Mouse (Mus musculus) bone marrow, adult 2 months (tissue): Measurements from ENCODE around the gene Wrap53.
"Not testable (repeated sequence)": the region's sequence is repeated elsewhere in the genome, so short reads cannot be mapped to it uniquely, and the experiment has no call there.

Experiments used
- CTCF ChIP-seq: fragments of 200-500 bp; IDR thresholded peaks from 2 replicates; pipeline ENCODE4 v1.5.1; 2011; ENCODE audit warnings: low read length, control low read depth; ENCODE audit not compliant: control insufficient read depth, insufficient read depth
- POLR2A ChIP-seq: fragments of 200-500 bp; IDR thresholded peaks from 2 replicates; pipeline ENCODE4 v1.6.1; 2011; ENCODE audit warnings: low read depth, mild to moderate bottlenecking, control low read depth, low read length, borderline replicate concordance; ENCODE audit not compliant: control insufficient read depth

- TF ChIP-seq CTCF, POLR2A: not testable (repeated sequence)
These were observed 38.3 kb downstream of the Wrap53 start for GRCm38 (mm10) chr11:69541741-69542140.
